Mouse (Mus musculus) retina, postnatal 7 days (tissue): ENCODE data around the gene Comp.

ENCODE experiments used
- DNase-seq: peaks from one replicate; pipeline ENCODE4 v3.0.0-alpha.2; 2012; ENCODE audit warnings: low read depth, low spot score

Gene Comp

GRCm38 (mm10) chr8:70352657-70353151 lies 20.7 kb upstream of the Comp start:
- DNase-seq = no peak

- DNase-seq = peak; percentile 99
These were observed 20.1 kb upstream of the Comp start, which contains the start of gene Upf1 for GRCm38 (mm10) chr8:70353194-70353817. Upf1 (minus strand) TSS chr8:70353278.

- no peak for DNase-seq
These were observed 19.4 kb upstream of the Comp start for GRCm38 (mm10) chr8:70354004-70354403.

GRCm38 (mm10) chr8:70356111-70356510 lies 17.2 kb upstream of the Comp start:
- DNase-seq = no peak

- no peak for DNase-seq
These were observed 13.9 kb upstream of the Comp start for GRCm38 (mm10) chr8:70359411-70359810.

GRCm38 (mm10) chr8:70360769-70361168 lies 12.6 kb upstream of the Comp start:
- DNase-seq = no peak

GRCm38 (mm10) chr8:70361484-70362032 lies 11.8 kb upstream of the Comp start:
- DNase-seq = no peak

GRCm38 (mm10) chr8:70364066-70364465 lies 9.3 kb upstream of the Comp start:
- DNase-seq = no peak

GRCm38 (mm10) chr8:70366588-70366987 lies 6.8 kb upstream of the Comp start:
- DNase-seq = no peak

- no peak for DNase-seq
These were observed 2.9 kb upstream of the Comp start for GRCm38 (mm10) chr8:70370476-70370875.

GRCm38 (mm10) chr8:70371951-70372350 lies 1.4 kb upstream of the Comp start:
- DNase-seq = no peak

- DNase-seq = peak; percentile 53
These were observed 1.1 kb downstream of the Comp start for GRCm38 (mm10) chr8:70374318-70374927.

- no peak for DNase-seq
These were observed 2.0 kb downstream of the Comp start for GRCm38 (mm10) chr8:70375212-70375859.

GRCm38 (mm10) chr8:70376275-70376741 lies 3.0 kb downstream of the Comp start:
- no peak for DNase-seq

GRCm38 (mm10) chr8:70377049-70377448 lies 3.7 kb downstream of the Comp start:
- DNase-seq = no peak

GRCm38 (mm10) chr8:70380069-70380468 lies 6.7 kb downstream of the Comp start:
- no peak for DNase-seq

- peak; percentile 70 for DNase-seq
These were observed 9.9 kb downstream of the Comp start for GRCm38 (mm10) chr8:70383287-70383686.

GRCm38 (mm10) chr8:70389678-70390077 lies 16.3 kb downstream of the Comp start:
- no peak for DNase-seq

- DNase-seq = no peak
These were observed 19.7 kb downstream of the Comp start for GRCm38 (mm10) chr8:70393087-70393486.

GRCm38 (mm10) chr8:70394269-70394998 lies 21.1 kb downstream of the Comp start:
- DNase-seq = no peak

- no peak for DNase-seq
These were observed 22.3 kb downstream of the Comp start for GRCm38 (mm10) chr8:70395649-70396048.

GRCm38 (mm10) chr8:70396184-70396583 lies 22.8 kb downstream of the Comp start:
- DNase-seq = no peak
